8 mouse cellular contexts compared by ENCODE assay signal in the genomic region with DNA sequence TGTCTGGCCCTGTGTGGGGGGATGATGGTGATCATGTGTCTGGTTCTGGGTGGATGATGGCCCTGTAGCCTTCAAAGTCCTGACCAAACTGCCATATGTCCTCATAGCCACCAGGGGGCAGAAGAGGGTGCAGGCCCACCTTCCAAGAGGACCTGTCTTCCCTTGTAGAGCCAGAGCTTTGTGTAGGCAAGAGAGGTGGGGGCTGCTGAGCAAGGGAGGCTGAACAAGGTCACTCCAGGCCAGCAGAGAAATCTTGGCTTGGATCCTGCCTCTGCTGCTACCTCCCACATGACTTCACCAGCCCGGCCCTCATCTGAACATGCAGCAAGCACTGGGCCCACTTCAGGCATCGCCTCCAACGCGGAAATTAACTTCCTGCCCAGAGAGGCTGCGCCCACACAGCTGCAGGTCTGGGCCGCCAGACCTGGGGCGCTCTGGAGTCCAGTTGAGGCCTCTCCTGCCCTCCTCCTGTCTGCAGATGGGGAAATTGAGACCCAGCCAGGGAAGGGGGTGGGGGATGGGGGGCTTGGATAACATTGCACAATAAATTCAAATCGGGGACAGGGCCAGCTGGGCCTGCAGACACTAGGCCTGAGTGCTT. TPM values are rescaled to one million over a fixed set of nuclear protein-coding genes. Genes with fewer than 3 reads are reported as not detected.
DNase-seq lines count a peak whose midpoint lies in the region; ATAC-seq and TF ChIP-seq lines count a peak whose summit lies in the region.

No protein-coding gene starts in this region.

- H3K4me1 ChIP-seq in MEL (ENCODE audit: control insufficient read depth in 1 of 2, insufficient read depth in 2 of 2, low read length in 2 of 2): peaks cover 0 to 3% of the 10 kb centered on the region in 2 experiments; a peak in 1 of 4 replicates
- H3K4me1 ChIP-seq in cerebellum, adult 2 months (ENCODE audit: control insufficient read depth, insufficient read depth, low read length): peaks cover 22% of the 10 kb centered on the region
- H3K4me1 ChIP-seq in forebrain, postnatal 0 days (ENCODE audit: insufficient read depth): no peaks in the 10 kb centered on the region

- H3K4me2 ChIP-seq in forebrain, postnatal 0 days (ENCODE audit: low read depth): no peak overlapping the region

- H3K9me3 ChIP-seq in MEL (replicated peaks; ENCODE audit: insufficient read depth, low read length): no peaks in the 10 kb centered on the region
- no peaks in the 10 kb centered on the region for H3K9me3 ChIP-seq in forebrain, postnatal 0 days (ENCODE audit: low read length)

- peak; percentile 75 for ATAC-seq in forebrain, postnatal 0 days
- peak; percentile 82 to 83 for ATAC-seq in hematopoietic stem cell, adult 5-6 weeks (replicated peaks in 1 of 2; ENCODE audit: insufficient read depth in 1 of 2, low FRiP score in 2 of 2, low TSS enrichment in 1 of 2, low read depth in 1 of 2, poor library complexity in 2 of 2, severe bottlenecking in 2 of 2)

- peak; percentile 79 for DNase-seq in MEL (ENCODE audit: low read depth, low spot score)
- DNase-seq in cerebellum, adult 2 months: peak; percentile 84 to 86
- peak; percentile 85 for DNase-seq in forebrain, postnatal 0 days
- peak; percentile 92 for DNase-seq in layer of hippocampus, adult 9-11 months
- DNase-seq in lung, postnatal 14 days: peak; percentile 88
- peak; percentile 84 for DNase-seq in retina, embryonic 14.5 days (ENCODE audit: low spot score)
- peak; percentile 69 to 73 for DNase-seq in thymus, postnatal 36 days

- H3K27ac ChIP-seq in MEL (ENCODE audit: control insufficient read depth, low read depth, low read length): no peak overlapping the region
- peak overlapping the region; percentile 54 for H3K27ac ChIP-seq in cerebellum, adult 2 months (ENCODE audit: insufficient read depth, low read length)
- peak overlapping the region; percentile 54 for H3K27ac ChIP-seq in forebrain, postnatal 0 days (ENCODE audit: low read depth, low read length)

- H3K36me3 ChIP-seq in MEL (ENCODE audit: control insufficient read depth in 1 of 2, insufficient read depth in 2 of 2, low read length in 2 of 2): no peaks in the 10 kb centered on the region
- H3K36me3 ChIP-seq in forebrain, postnatal 0 days (ENCODE audit: insufficient read depth): no peaks in the 10 kb centered on the region

- H3K4me3 ChIP-seq in MEL (ENCODE audit: control insufficient read depth in 1 of 2, insufficient read depth in 1 of 2, low read depth in 2 of 2, low read length in 2 of 2): no peak overlapping the region
- H3K4me3 ChIP-seq in cerebellum, adult 2 months (replicated peaks; ENCODE audit: insufficient read depth, low read depth, low read length): no peak overlapping the region
- no peak overlapping the region for H3K4me3 ChIP-seq in forebrain, postnatal 0 days (ENCODE audit: low read depth, low read length)

- H3K79me2 ChIP-seq in MEL (ENCODE audit: control insufficient read depth, insufficient read depth, low read length, poor library complexity): no peaks in the 10 kb centered on the region

- no peaks in the 10 kb centered on the region for H3K27me3 ChIP-seq in MEL (ENCODE audit: control insufficient read depth in 1 of 2, insufficient read depth in 2 of 2, low read length in 2 of 2)
- H3K27me3 ChIP-seq in cerebellum, adult 2 months (ENCODE audit: control insufficient read depth, insufficient read depth, low read length): no peaks in the 10 kb centered on the region
- no peaks in the 10 kb centered on the region for H3K27me3 ChIP-seq in forebrain, postnatal 0 days (ENCODE audit: insufficient read depth, low read length)

- 4% methylated on average over 8 of the region's 8 CpGs for WGBS in cerebellum, adult 2 months
- WGBS in forebrain, postnatal 0 days: 32% methylated on average over 8 of the region's 8 CpGs

- no peak for TF ChIP-seq POLR2A in MEL (IDR thresholded peaks at IDR 0.05; ENCODE audit: control insufficient read depth in 1 of 2, insufficient read depth in 1 of 2, low read depth in 1 of 2, low read length in 2 of 2, poor library complexity in 1 of 2)
- TF ChIP-seq POLR2A in cerebellum, adult 2 months (IDR thresholded peaks at IDR 0.05; ENCODE audit: borderline replicate concordance, insufficient read depth, low read length): no peak

- TF ChIP-seq EP300 in MEL (IDR thresholded peaks at IDR 0.05; ENCODE audit: low read depth in 1 of 2, low read length in 2 of 2): no peak

- peak; percentile 92 to 94 (median 93) for TF ChIP-seq CTCF in MEL (IDR thresholded peaks at IDR 0.05 in 2 of 3, conservative IDR thresholded peaks at IDR 0.05 in 1 of 3; ENCODE audit: control insufficient read depth in 1 of 3, insufficient read depth in 1 of 3, low read depth in 2 of 3, low read length in 3 of 3, poor library complexity in 1 of 3, severe bottlenecking in 1 of 3)
- TF ChIP-seq CTCF in cerebellum, adult 2 months (IDR thresholded peaks at IDR 0.05; ENCODE audit: borderline replicate concordance, insufficient read depth, low read depth, low read length): peak; percentile 99
- TF ChIP-seq CTCF in forebrain, postnatal 0 days (IDR thresholded peaks at IDR 0.05; ENCODE audit: low read depth): peak; percentile 98

- H3K9ac ChIP-seq in MEL (ENCODE audit: control insufficient read depth, low read depth, low read length, poor library complexity, severe bottlenecking): no peak overlapping the region
- H3K9ac ChIP-seq in forebrain, postnatal 0 days: no peak overlapping the region; the same call in 1 of the 2 replicates

- peak; percentile 70 for TF ChIP-seq RAD21 in MEL (IDR thresholded peaks at IDR 0.05; ENCODE audit: low read depth, low read length)

TF ChIP-seq in MEL, 35 proteins besides CTCF, POLR2A, EP300 and RAD21:
- TF ChIP-seq GABPA (IDR thresholded peaks at IDR 0.05; ENCODE audit: low read depth, low read length) (no peak), ELF1 (IDR thresholded peaks at IDR 0.05; ENCODE audit: low read depth, low read length) (no peak), KAT2A (conservative IDR thresholded peaks at IDR 0.05; ENCODE audit: low read depth, low read length) (no peak), ZNF384 (IDR thresholded peaks at IDR 0.05; ENCODE audit: low read depth, low read length) (no peak), SMC3 (IDR thresholded peaks at IDR 0.05; ENCODE audit: low read depth, low read length) (peak; percentile 97), ZC3H11A (IDR thresholded peaks at IDR 0.05; ENCODE audit: low read depth, low read length) (peak; percentile 87), MYC (IDR thresholded peaks at IDR 0.05; ENCODE audit: low read depth, low read length) (no peak)

RNA-seq across cellular contexts. Expression of gene Wnt7b, which starts 28.4 kb away (rescaled TPM):
- total RNA-seq in MEL (2012; rRNA removed): not detected in 2 replicates
- not detected for polyA plus RNA-seq in MEL (2012; ENCODE audit: insufficient read depth in 1 of 2, insufficient read length in 2 of 2, low read depth in 1 of 2, low replicate concordance in 2 of 2, missing spikeins in 1 of 2)
- polyA plus RNA-seq in cerebellum, adult 2 months (2012; rRNA removed): 11.1 and 14.7 TPM in 2 replicates
- 59.3 and 67.3 TPM in 2 replicates for total RNA-seq in forebrain, postnatal 0 days (2014; rRNA removed)
- polyA plus RNA-seq in forebrain, postnatal 0 days (2015; fragmentation: Nextera tagmentation; extraction: Ambion mirVana): 54.0 and 68.4 TPM in 2 replicates
- not detected in 2 replicates for total RNA-seq in hematopoietic stem cell, adult 5-6 weeks (2017)

Comparison
In these comparisons a context has a peak if more than half of its experiments do, and no peak if none do; other contexts are left out.
1. RNA of gene Wnt7b, which starts 28.4 kb away (total RNA-seq): 59.3 to 67.3 TPM in forebrain, postnatal 0 days; not detected in MEL and not detected in hematopoietic stem cell, adult 5-6 weeks; every median in the first group is over 10 times any median in the second.
2. Peak in every context shown above with its lines, with median percentiles within 50 percentile points of each other: DNase-seq and CTCF ChIP-seq.